Mouse (Mus musculus) c-Kit-positive CD71-positive TER-119-negative erythroid progenitor cells, embryonic 14.5 days (primary cell): ENCODE results near the gene Irgq.

Experiments used
- DNase-seq: peaks from one replicate; pipeline ENCODE4 v3.0.0-alpha.2; 2013; ENCODE audit warnings: low read depth

Irgq gene

GRCm38 (mm10) chr7:24546634-24547389 lies 16.3 kb downstream of the Irgq start:
- peak; percentile 99 for DNase-seq

DNA sequence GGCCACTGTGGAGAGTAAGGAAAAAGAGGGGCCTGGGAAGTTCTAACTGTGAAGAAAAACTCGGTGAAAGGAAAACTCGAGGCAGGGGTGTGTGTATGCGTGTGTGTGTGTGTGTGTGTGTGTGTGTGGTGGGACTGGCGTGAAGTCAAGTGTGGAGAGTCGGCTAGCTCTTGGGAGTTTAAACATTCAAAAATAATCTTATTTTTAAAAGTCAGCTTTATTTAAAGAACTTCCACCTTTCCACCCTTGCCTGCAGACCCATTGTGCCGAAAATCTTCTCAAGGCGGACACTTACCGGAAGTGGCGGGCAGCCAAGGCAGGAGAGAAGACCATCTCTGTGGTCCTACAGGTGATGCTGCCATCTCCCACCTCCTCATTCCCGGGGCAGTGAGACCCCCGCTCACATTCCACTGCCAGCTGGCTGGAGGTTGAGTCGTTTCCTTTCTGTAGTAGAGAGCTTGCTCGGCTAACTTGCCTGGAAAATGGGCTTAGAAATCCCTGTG lies 17.1 kb downstream of the Irgq start:
- DNase-seq: no peak

DNA sequence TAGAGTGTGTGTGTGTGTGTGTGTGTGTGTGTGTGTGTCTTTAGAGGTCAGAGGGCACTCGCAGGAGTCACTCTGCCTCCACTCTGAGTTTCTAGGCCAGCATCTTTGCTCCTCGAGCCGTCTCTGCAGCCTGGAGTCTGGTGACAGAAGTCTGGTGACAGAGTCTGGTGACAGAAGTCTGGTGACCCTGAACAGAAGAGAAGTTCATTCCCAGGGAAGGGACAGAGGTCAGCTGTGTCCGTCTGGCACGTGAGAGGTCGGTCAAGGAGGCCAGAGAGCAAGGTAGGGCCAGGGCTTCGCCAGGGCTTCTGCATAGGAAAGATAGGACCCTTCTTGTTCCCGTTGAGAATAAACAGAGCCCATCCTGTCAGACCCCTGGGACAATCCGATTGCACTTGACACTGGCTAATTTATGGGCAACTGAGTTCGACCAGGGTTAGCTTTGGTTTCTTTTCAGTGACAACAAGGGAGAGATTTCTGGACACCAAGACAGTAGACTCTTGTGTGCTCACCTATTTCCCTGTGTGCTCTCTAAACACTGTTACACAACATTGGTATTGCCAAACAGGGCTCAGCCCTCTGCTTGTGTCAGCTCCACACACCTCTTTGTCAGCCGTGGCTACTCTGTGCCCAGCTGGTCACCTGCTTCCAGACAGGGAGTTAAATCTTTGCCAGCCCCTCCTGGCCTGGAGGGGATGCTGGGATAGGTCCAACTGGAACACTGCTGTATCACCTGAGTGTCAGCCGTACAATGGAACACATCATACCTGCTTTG lies 21.7 kb downstream of the Irgq start:
- no peak for DNase-seq

DNA sequence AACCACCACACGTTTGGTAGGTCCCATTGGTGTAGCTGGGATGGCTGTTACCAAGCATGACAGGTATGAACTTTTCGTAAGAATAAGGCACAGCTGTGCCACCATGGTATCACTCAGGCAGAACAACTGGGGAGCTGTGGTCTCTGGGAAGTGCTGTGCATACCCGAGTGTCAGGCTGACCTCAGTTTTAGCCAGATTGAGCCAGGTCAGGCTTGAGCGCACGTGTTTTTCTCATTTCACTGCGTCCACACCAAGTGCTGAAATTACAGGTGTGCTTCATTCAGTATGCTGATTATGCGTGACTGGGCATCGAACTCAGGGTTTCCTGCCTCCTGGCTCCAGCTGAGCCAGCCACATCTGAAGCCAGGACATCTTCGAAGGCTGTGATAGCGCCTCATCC lies 25.3 kb downstream of the Irgq start:
- DNase-seq: no peak

DNA sequence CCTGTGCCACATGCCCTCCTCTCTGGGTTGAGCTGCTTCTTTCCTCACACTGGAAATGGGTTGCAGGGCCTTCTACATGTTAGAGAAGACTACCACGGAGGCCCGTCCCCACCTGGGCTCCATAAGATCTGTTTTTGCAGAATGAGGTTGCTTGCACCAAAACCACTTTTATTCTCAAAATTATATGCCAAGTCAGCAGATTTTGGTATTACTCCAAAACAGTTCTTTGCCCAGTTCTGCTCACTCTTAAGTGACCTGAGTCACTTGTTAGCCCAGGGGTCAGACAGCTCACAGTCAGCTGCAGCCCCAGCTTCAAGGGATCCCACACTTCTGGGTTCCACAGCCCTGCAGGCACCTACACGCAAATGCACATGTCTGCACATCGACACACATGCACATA lies 31.0 kb downstream of the Irgq start:
- no peak for DNase-seq

- DNase-seq: no peak
Measured at GRCm38 (mm10) chr7:24563191-24563836, 32.8 kb downstream of the Irgq start.

DNA sequence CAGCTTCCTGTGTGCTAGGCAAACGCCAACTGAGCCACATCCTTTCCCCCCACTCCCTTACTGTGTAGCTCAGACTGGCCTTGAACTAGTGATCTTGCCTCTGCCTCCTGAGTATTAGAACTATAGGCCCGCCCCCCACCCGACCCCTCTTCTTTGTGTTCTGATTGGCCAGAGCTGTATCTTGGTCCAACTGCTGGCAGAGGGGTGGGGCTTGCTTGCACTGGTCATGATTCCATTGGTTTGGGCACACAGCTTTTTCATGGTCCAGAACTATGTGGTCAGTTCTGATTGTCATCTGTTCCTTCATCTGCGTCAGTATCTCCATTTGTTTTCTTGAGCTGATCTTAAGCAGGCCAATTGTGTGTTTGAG lies 33.3 kb downstream of the Irgq start:
- no peak for DNase-seq

- DNase-seq: no peak
Measured at GRCm38 (mm10) chr7:24564607-24565265, 34.2 kb downstream of the Irgq start.

- no peak for DNase-seq
Measured at GRCm38 (mm10) chr7:24565627-24566026, 35.1 kb downstream of the Irgq start.

GRCm38 (mm10) chr7:24566206-24566605 lies 35.7 kb downstream of the Irgq start:
- no peak for DNase-seq

- no peak for DNase-seq
Measured at GRCm38 (mm10) chr7:24568512-24568911, 38.0 kb downstream of the Irgq start.

DNA sequence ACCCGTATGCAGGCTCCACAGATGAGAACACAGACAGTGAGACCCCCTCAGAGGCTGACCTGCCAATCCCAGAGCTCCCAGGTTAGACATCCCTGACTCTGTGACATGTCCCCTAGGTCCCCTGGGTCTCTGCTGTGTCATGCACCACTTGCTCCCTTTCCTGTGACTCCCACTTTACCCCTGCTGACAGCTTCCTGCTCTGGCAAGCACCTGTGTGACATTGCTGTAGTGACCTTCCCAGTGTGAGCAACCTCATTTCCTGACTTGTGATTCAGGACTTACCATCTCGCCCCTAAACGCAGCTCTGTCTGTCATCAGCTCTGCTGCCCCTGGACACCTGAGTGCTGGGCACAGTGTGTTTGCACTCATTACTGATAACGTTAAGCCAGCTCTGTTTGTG lies 40.6 kb downstream of the Irgq start:
- no peak for DNase-seq

DNA sequence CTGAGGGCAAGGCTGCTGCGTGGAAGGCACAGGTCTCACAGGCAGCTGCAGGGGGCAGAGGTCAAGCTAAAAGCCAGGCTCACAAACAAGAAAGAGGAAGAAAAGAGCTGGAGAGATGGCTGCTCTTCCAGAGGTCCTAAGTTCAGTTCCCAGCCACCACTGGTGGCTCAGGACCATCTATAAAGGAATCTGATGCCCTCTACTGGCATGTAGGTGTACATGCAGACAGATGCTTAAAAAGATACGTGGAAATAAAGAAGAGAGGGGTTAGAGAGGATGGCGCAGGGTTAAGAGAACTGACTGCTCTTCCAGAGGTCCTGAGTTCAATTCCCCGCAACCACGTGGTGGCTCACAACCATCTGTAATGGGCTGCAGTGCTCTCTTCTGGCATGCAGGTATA lies 42.0 kb downstream of the Irgq start:
- no peak for DNase-seq

DNA sequence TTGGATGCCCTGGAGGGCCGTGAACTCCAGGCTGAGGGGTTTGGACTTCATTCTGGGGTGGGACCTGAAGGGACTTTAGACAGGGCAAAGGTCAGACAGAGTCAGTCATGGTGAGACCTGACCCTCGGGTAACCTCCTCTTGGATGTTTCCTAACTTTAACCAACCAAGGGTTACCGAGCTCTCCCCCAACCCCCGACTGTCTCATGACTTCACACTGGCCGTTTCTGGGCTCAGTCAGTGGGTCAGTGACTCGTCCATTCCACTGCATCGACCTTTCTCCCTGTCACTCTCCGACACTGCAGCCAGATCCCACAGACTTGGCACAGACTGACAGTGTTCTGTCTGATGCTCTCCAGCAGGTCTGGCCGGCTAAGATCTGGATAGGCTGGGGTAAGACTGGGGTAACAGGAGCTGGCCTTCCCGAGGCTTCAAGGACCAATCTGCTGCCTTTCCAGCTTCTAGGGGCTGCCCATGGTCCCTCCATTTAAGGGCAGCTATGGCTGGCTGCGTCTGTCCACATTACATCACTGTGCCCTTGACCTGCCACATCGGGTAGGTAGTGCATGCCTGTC lies 43.8 kb downstream of the Irgq start:
- DNase-seq: no peak

GRCm38 (mm10) chr7:24577811-24578210 lies 47.3 kb downstream of the Irgq start:
- DNase-seq: no peak

- DNase-seq: no peak
Measured at GRCm38 (mm10) chr7:24584876-24585275, 54.4 kb downstream of the Irgq start.

DNA sequence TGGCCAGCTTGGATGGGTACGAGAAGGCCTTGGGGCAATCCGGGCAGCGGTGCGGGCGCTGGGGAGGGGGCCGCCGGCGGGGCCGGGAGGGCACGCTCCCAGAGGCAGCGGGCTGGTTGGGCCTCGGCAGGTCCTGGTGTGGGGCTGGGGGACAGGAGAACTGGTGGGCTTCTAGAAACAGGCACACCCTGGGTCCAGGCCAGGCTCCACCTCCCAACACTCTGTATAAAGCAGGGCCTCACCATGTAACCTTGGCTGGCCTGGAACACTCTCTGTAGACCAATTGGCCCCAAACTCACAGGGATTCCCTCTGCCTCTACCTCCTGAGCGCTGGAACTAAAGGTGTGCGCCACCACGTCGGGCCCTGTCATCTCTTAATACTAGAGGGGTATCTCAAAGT lies 55.5 kb downstream of the Irgq start:
- DNase-seq: no peak

GRCm38 (mm10) chr7:24586828-24587227 lies 56.3 kb downstream of the Irgq start:
- DNase-seq: peak; percentile 59

GRCm38 (mm10) chr7:24587330-24588105 lies 57.0 kb downstream of the Irgq start, which contains the start of the genes Ethe1 and Zfp575:
TSS of gene Ethe1 (plus strand) at chr7:24587543.
TSS of gene Zfp575 (minus strand) at chr7:24587641.
- DNase-seq: no peak
